Mouse (Mus musculus): ENCODE results near the gene Mt4. TPM values are rescaled to one million over a fixed set of nuclear protein-coding genes. Genes with fewer than 3 reads are reported as not detected.

The Mt4 gene
- polyA plus RNA-seq, 1 experiment: not detected

GRCm38 (mm10) chr8:94122711-94123468, 14.1 kb upstream of the Mt4 start:
- TF ChIP-seq GATA1 (IDR thresholded peaks at IDR 0.05; ENCODE audit: low read length): no peak

GRCm38 (mm10) chr8:94127711-94128110, 9.3 kb upstream of the Mt4 start:
- TF ChIP-seq GATA1 (IDR thresholded peaks at IDR 0.05; ENCODE audit: low read length): no peak

DNA sequence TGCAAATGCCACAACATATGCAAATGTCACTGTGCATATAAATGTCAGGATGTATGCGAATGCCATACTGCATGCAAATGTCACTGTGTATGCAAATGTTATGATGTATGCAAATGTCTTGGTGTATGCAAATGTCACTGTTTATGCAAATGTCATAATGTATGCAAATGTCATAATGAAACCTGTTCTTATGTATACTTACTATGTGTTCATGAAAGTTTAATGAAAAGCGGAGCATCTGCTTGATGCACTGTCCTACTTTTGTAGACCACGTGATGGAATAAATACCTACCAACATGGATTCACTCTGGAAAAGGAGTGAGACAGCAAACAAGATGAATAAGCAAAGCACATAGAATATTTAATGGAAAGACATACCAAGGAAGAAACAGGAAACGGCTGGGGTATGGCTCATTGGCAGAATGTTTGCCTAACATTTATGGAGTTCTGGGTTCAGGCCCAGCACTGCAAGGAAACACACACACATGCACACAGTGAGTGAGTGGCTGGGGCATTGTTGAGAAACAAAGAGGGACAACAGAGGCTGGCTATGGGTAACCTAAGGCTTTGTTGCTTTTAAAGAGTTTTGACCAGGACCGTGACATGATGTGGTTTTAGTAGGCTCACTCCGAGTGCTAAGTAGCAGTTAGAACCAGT, 7.7 kb upstream of the Mt4 start:
- TF ChIP-seq GATA1 (IDR thresholded peaks at IDR 0.05; ENCODE audit: low read length): no peak

- no peak for TF ChIP-seq GATA1 (IDR thresholded peaks at IDR 0.05; ENCODE audit: low read length)
Measured at GRCm38 (mm10) chr8:94130126-94130525, 6.9 kb upstream of the Mt4 start.

- no peak for TF ChIP-seq GATA1 (IDR thresholded peaks at IDR 0.05; ENCODE audit: low read length)
Measured at GRCm38 (mm10) chr8:94132096-94132495, 4.9 kb upstream of the Mt4 start.

DNA sequence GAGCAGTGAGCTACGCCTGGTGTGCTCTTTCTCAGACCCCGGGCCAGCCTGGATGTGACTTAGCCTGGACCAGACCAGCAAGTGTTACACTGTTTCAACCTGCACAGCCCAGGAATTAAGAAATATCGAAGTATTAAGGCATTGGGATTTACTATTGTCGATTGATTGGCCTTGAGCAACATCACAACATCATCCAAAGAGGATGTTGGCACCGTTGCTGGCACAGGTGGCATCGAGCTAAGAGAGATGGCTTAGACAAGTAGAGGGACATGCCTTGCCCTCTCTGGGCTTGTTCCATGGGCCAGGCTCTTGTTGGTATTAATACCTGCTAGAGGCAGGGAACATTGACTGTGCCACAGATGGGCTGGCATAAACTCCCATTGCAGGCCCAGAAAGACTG, 1.4 kb upstream of the Mt4 start:
- no peak for TF ChIP-seq GATA1 (IDR thresholded peaks at IDR 0.05; ENCODE audit: low read length)

DNA sequence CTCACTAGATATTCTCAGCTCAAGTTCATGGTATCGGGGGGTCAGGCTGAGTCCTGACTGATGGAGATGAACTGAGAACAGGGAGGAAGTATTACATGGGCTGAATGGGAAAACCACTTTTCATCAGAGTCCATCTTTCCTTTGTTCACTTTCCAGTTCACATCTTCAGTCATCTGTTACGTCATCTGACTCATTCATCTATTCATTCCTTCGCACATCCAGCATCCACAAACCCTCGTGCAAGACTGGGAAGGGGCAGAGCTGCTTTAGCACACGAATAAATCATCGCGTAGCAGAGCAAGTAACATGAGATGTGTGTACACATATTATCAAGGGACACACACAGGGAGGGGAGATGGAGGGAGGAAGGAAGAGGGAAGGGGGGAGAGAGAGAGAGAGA, 805 bp upstream of the Mt4 start:
- TF ChIP-seq GATA1 (IDR thresholded peaks at IDR 0.05; ENCODE audit: low read length): no peak

DNA sequence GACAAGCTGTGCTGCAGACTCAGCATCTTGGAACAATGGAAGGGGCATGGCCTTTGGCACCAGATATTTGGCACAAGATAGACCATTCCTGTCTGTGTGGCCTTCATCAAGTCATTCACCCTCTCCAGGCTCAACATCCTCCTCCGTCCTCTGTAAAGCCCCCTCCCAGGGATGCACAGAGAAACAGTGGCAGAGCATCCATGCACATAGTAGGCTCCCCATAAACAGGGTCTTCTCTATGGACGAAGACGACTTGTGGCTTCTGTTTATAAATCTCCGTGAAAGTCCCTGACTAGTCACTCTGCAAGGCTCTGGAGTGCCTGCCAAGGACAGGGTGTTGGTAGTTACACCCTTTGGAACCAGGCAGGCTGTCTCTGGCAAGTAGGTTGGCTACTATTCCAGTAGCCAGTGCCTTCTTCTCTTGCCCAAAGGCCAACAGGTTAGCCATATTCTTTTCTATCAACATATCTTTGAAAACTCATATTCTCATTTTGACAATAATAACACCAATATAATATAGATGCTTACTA, 3.3 kb downstream of the Mt4 start:
- TF ChIP-seq GATA1 (IDR thresholded peaks at IDR 0.05; ENCODE audit: low read length): no peak

DNA sequence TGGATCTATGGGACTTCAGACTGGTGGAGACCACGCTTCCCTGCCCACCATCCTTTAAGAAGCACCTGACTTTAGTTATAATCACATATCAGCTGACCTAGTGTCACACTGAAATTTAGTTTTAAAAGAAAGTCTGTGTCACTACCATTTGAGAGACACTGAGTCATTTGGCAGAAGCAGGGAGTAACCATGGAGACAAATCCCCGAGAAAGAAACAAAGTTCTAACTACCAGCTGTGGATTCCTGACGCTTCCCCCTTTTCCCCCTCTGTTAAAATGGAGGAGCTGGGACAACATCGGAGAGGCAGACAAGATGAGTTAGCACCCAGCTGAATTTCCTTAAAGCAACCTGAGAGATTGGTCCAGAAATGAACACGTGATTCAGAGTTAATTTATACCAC, 11.2 kb downstream of the Mt4 start:
- TF ChIP-seq GATA1 (IDR thresholded peaks at IDR 0.05; ENCODE audit: low read length): no peak

DNA sequence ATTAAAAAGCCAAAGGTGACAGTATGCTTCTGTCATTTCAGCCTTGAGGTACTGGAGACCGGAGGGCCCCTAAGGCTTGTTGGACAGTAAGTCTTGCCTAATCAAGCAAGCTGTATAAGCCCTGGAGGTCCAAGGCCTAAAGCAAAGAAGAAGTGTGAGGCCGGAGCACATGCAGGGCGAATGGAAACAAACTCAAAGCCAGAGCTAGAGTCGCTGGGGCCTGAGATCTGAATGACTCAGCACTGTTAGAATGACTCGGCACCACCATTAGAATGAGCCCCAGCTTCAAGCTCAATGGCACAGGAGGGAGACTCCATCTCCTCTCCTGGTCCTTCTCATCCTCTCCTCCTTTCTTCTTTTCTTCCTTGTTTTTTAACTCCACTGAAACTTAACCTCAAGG, 13.9 kb downstream of the Mt4 start:
- no peak for TF ChIP-seq GATA1 (IDR thresholded peaks at IDR 0.05; ENCODE audit: low read length)

DNA sequence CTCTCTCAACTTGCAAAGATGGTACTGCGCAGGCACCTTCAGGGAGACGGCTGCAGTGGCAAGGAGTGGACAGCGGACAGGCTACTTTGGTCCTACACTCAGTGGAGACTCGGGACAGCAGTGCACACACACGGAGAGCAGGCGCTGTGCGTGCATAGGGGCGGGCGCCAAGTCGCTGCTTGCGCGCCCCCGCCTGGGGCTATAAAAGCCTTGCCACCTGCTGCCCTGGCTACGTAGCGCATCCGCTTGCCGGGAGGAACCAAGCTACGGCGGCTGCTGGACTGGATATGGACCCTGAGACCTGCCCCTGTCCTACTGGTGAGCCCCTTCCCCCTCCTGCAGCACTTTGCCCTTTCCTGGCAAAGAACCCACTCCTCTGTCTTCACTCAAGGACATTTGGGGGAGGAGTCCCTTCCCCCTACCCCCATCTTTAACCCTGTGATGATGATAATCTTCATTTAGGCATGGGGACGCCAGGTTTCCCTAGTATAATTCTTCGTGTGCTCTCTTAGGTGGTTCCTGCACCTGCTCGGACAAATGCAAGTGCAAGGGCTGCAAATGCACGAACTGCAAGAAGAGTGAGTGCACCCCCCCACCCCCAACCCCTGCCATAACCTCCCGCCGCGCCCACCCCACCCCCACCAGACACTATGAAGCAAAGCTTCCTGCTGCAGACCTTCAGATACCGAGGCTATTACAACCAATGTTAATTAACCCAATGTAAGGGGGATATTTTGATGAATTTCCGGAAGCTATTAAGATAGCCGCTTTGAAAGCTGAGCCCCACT, 15.7 kb downstream of the Mt4 start, which contains the start of gene Mt3:
Gene Mt3 (plus strand): TSS at position 95 of the 788 bp plus-strand sequence.
- TF ChIP-seq GATA1 (IDR thresholded peaks at IDR 0.05; ENCODE audit: low read length): no peak

DNA sequence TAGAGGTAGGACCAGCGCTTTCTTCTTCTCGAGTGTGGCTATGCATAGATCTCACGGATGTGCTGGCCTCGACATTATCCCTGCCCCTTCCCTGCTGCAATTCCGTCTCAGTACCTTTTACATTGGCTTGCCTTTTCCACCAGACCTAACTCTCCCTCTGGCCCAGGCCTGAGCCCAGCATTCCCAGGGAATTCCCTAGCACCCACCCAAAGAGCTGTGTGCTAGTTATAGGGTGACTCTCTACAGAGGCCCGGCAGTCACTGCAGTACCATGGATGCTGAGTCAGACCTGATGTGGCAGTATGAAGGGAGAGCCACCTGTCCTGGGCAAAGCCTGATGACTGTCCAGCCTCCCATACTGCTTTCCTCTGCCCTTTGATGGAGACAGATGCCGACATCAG, 16.5 kb downstream of the Mt4 start:
- TF ChIP-seq GATA1 (IDR thresholded peaks at IDR 0.05; ENCODE audit: low read length): no peak

GRCm38 (mm10) chr8:94154537-94154936, 17.5 kb downstream of the Mt4 start:
- no peak for TF ChIP-seq GATA1 (IDR thresholded peaks at IDR 0.05; ENCODE audit: low read length)

DNA sequence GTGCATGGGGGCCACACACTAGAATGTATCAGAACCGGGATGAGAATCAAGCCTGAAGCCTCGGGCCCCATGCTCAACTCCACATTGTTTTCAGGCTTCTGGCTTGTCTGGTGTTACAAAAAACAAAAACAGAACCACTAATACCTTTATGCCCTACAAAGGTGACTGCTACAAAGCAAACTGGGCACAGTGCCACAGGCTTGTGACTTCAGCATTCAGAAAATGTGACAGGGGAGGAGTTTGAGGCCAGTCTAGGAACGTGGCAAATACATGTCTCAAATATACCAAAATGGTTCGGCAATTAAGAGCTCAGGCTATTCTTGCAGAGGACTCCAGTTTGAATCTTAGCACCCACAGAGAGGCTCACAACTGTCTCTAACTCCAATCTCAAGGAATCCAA, 19.1 kb downstream of the Mt4 start:
- no peak for TF ChIP-seq GATA1 (IDR thresholded peaks at IDR 0.05; ENCODE audit: low read length)

DNA sequence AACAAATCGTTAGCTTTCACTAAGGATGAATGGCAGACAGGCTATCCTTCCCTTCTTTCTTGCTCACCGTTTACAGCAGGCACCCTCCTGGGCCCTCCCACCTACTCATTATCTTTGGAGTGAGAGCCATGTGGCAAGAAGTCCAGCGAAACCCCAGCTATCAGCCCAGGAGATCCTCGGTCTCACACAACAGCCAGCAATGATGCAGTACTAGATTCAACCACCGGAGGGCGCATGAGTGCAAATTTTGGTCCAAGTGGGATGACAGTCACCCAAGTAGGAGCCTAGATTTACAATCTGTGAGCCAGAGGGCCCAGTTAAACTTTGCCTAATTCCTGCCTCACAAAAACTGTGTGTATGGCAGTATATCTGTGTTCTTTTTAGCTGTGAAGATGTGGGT, 30.2 kb downstream of the Mt4 start:
- no peak for TF ChIP-seq GATA1 (IDR thresholded peaks at IDR 0.05; ENCODE audit: low read length)

DNA sequence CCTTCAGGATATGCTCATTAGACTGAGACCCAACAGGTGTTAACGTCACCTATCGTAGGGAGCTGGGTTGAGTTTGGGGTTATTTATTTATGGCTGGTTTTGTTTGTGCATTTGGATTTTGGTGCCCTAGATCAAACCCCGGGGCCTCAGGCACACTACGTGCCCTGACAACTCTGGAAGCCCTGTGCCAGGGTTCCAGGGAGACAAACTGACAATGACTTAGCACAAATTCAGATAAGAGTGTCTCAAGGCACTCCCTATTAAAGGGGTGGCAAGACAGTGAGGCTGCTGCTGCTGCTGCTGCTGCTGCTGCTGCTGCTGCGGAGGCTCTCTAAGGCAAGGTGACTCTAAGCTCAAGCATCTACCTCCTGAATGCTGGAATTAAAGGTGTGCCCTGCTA, 32.5 kb downstream of the Mt4 start:
- no peak for TF ChIP-seq GATA1 (IDR thresholded peaks at IDR 0.05; ENCODE audit: low read length)

All from G1E-ER4 (cell line).